ENCODE assay signal across 7 mouse cellular contexts in genomic region chr11:111064751-111065527, GRCm38 (mm10). TPM values are rescaled to one million over a fixed set of nuclear protein-coding genes. Genes with fewer than 3 reads are reported as not detected.
DNase-seq lines count a peak whose midpoint lies in the region; ATAC-seq and TF ChIP-seq lines count a peak whose summit lies in the region.

No protein-coding gene starts in this region.

- peaks cover 15% of the 10 kb centered on the region; the same call in 1 of the 2 replicates for H3K27me3 ChIP-seq in hindbrain, embryonic 14.5 days (ENCODE audit: control insufficient read depth, insufficient read depth, low read length)

- no peaks in the 10 kb centered on the region for H3K9me3 ChIP-seq in hindbrain, embryonic 14.5 days (ENCODE audit: control insufficient read depth, low read length)

- H3K27ac ChIP-seq in bone marrow macrophage, adult 2 months (ENCODE audit: insufficient read depth, low read depth, low read length) = peak overlapping the region; percentile 72
- H3K27ac ChIP-seq in hindbrain, embryonic 14.5 days = peak overlapping the region; percentile 43; the same call in 1 of the 2 replicates
- peak overlapping the region; percentile 70 for H3K27ac ChIP-seq in macrophage

- peak; percentile 66 for DNase-seq in Muller cell, postnatal 12 days (ENCODE audit: inconsistent ontology term)
- peak; percentile 30 to 48 for DNase-seq in frontal cortex, postnatal 10 days (ENCODE audit: low spot score in 2 of 2)
- DNase-seq in hindbrain, embryonic 14.5 days (ENCODE audit: low spot score) = peak; percentile 79
- DNase-seq in left cerebral cortex, adult 8-10 months (ENCODE audit: low spot score in 2 of 2) = peak; percentile 42 to 46
- peak; percentile 66 to 78 for DNase-seq in right cerebral cortex, postnatal 10 days (ENCODE audit: low spot score in 2 of 2)

- no peak for TF ChIP-seq CTCF in bone marrow macrophage, adult 2 months (IDR thresholded peaks at IDR 0.05; ENCODE audit: low read depth, low read length)

- no peak; the same call in 1 of the 2 replicates for ATAC-seq in hindbrain, embryonic 14.5 days (ENCODE audit: low FRiP score)

- H3K4me2 ChIP-seq in hindbrain, embryonic 14.5 days (replicated peaks) = peak overlapping the region; percentile 87

- no peaks in the 10 kb centered on the region for H3K36me3 ChIP-seq in hindbrain, embryonic 14.5 days (replicated peaks; ENCODE audit: control insufficient read depth, insufficient read depth)
- no peaks in the 10 kb centered on the region for H3K36me3 ChIP-seq in macrophage (ENCODE audit: inconsistent target)

- H3K9ac ChIP-seq in hindbrain, embryonic 14.5 days = peak overlapping the region; percentile 53; the same call in 1 of the 2 replicates

- no peak for TF ChIP-seq POLR2A in bone marrow macrophage, adult 2 months (IDR thresholded peaks at IDR 0.05; ENCODE audit: borderline replicate concordance, low read depth, low read length)

- H3K4me1 ChIP-seq in bone marrow macrophage, adult 2 months (ENCODE audit: control insufficient read depth, insufficient read depth, low read length) = peaks cover 10% of the 10 kb centered on the region
- peaks cover 9% of the 10 kb centered on the region; the same call in 1 of the 2 replicates for H3K4me1 ChIP-seq in hindbrain, embryonic 14.5 days (replicated peaks; ENCODE audit: control insufficient read depth, insufficient read depth, low read length)

- peak overlapping the region; percentile 68 for H3K4me3 ChIP-seq in bone marrow macrophage, adult 2 months (ENCODE audit: insufficient read depth, low read length)
- peak overlapping the region; percentile 55 for H3K4me3 ChIP-seq in hindbrain, embryonic 14.5 days (replicated peaks; ENCODE audit: low read length)
- peak overlapping the region; percentile 76 for H3K4me3 ChIP-seq in macrophage (ENCODE audit: inconsistent target)

- peaks cover 38% of the 10 kb centered on the region for H3K79me2 ChIP-seq in macrophage (ENCODE audit: inconsistent target)

- under 1% methylated on average over 25 of the region's 25 CpGs for WGBS in hindbrain, embryonic 14.5 days
- WGBS in macrophage (ENCODE audit: missing documents) = 2% methylated on average over 20 of the region's 25 CpGs

RNA-seq across cellular contexts. Expression of gene Kcnj2, which starts 1.0 kb away (rescaled TPM):
- polyA plus RNA-seq in bone marrow macrophage, adult 2 months (2012; ENCODE audit: insufficient read depth, insufficient read length, missing spikeins) = 48.4 and 48.8 TPM in 2 replicates
- polyA plus RNA-seq in hindbrain, embryonic 14.5 days (2014; fragmentation: Nextera tagmentation; extraction: Ambion mirVana) = 0.50 and 0.56 TPM in 2 replicates
- total RNA-seq in left cerebral cortex, adult 8-10 months (2022) = 10 to 100 TPM; 21.0 to 27.2 (median 23.8) TPM
- 10 to 100 TPM in 8 of 26 experiments, 1 to 10 TPM in 18; 1.5 to 31.7 (median 7.6) TPM for total RNA-seq in macrophage (2018; cell fraction: chromatin; rRNA removed)
- total RNA-seq in macrophage (2018; cell fraction: cytosol; rRNA removed) = 10 to 100 TPM in 6 of 26 experiments, 1 to 10 TPM in 20; 1.7 to 17.0 (median 6.5) TPM
- total RNA-seq in macrophage (2018; cell fraction: nucleus; rRNA removed) = 10 to 100 TPM in 18 of 26 experiments, 1 to 10 TPM in 8; 5.1 to 28.8 (median 12.8) TPM
- polyA plus RNA-seq in macrophage (2018) = 5.1 to 6.7 TPM (median 6.4 TPM) in 3 replicates
